ENCODE assay signal across 17 mouse cellular contexts in the genomic region with DNA sequence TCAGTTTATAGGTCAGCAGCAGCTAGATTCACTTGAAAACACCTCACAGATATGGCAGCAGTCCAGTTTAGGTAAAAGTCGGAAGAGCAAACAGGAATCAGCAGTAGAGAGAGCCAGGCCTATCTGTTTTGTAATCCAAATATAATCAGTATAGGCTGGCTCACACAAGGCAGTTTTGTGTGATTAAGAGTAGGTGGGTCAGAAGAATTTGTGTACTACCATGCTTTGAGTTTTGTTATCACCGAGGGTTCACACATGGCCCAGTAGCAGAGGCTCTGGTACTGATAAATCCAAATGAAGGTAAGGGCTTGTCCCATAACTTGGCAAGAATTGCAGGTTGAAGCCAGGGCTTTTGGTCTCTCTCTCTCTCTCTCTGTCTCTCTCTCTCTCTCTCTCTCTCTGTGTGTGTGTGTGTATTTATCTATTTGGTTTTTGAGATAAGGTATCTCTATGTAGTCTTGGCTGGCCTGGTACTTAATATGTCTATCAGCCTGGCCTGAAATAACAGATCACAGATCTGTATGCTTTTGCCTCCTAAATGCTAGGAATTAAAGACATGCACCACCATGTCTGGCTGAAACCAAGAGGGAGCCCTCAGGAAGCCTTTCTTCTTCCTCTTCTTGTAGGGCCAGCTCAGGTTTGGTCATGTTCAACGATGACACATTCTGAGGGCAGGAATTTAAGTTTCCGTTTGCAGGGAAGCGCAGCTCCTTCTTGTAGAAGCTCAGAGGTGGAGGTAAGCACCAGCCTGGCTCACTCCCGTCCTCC. TPM values are rescaled to one million over a fixed set of nuclear protein-coding genes. Genes with fewer than 3 reads are reported as not detected.
DNase-seq lines count a peak whose midpoint lies in the region; ATAC-seq and TF ChIP-seq lines count a peak whose summit lies in the region.
"Had no signal": no experiment of that assay in that cellular context is flagged by ENCODE, and none has a peak within 500 bp of the region (broad histone marks: within the 10 kb centered on the region; RNA-seq: fewer than 3 reads in every experiment).

No protein-coding gene starts in this region.

- intact Hi-C loops in heart, postnatal 25 days (cut with DNase I), result no loop called here

- no peaks in the 10 kb centered on the region for H3K27me3 ChIP-seq in heart, embryonic 11.5 days (ENCODE audit: control insufficient read depth, insufficient read depth, low read length)
- H3K27me3 ChIP-seq in midbrain, embryonic 11.5 days (ENCODE audit: control insufficient read depth, insufficient read depth, low read length), result no peaks in the 10 kb centered on the region
- H3K27me3 ChIP-seq in midbrain, embryonic 14.5 days (ENCODE audit: control insufficient read depth, insufficient read depth, low read length), result no peaks in the 10 kb centered on the region
- H3K27me3 ChIP-seq in liver, embryonic 16.5 days (ENCODE audit: control insufficient read depth, insufficient read depth, low read depth, low read length), result no peaks in the 10 kb centered on the region
- no peaks in the 10 kb centered on the region for H3K27me3 ChIP-seq in stomach, postnatal 0 days (ENCODE audit: control insufficient read depth, insufficient read depth, low read length)
- H3K27me3 ChIP-seq: forebrain, embryonic 15.5 days; kidney, embryonic 15.5 days; limb, embryonic 12.5 days had no signal

- no peak overlapping the region for H3K9ac ChIP-seq in heart, embryonic 11.5 days (ENCODE audit: low read depth, low read length)
- H3K9ac ChIP-seq in midbrain, embryonic 11.5 days (ENCODE audit: low read length), result no peak overlapping the region
- H3K9ac ChIP-seq in midbrain, embryonic 14.5 days (replicated peaks; ENCODE audit: low read length), result no peak overlapping the region
- peak overlapping the region; percentile 41 for H3K9ac ChIP-seq in liver, embryonic 16.5 days (ENCODE audit: low read depth, low read length)
- no peak overlapping the region for H3K9ac ChIP-seq in stomach, postnatal 0 days (ENCODE audit: low read length)
- H3K9ac ChIP-seq: forebrain, embryonic 15.5 days; kidney, embryonic 15.5 days; limb, embryonic 12.5 days had no signal

- 34% methylated on average over 6 of the region's 6 CpGs for WGBS in heart, embryonic 11.5 days (ENCODE audit: insufficient replicate concordance)
- WGBS in midbrain, embryonic 11.5 days, result 64% methylated on average over 6 of the region's 6 CpGs
- WGBS in midbrain, embryonic 14.5 days, result 70% methylated on average over 6 of the region's 6 CpGs
- WGBS in liver, embryonic 16.5 days (ENCODE audit: insufficient replicate concordance), result 14% methylated on average over 6 of the region's 6 CpGs
- WGBS in stomach, postnatal 0 days, result 39% methylated on average over 6 of the region's 6 CpGs

- peak overlapping the region; percentile 6; the same call in 1 of the 2 replicates for H3K27ac ChIP-seq in heart, embryonic 11.5 days (ENCODE audit: low read depth, low read length)
- H3K27ac ChIP-seq in midbrain, embryonic 11.5 days (ENCODE audit: low read depth, low read length), result no peak overlapping the region
- no peak overlapping the region for H3K27ac ChIP-seq in midbrain, embryonic 14.5 days (replicated peaks; ENCODE audit: low read depth, low read length)
- peak overlapping the region; percentile 93 for H3K27ac ChIP-seq in liver, embryonic 16.5 days (ENCODE audit: low read length)
- H3K27ac ChIP-seq in stomach, postnatal 0 days (replicated peaks), result peak overlapping the region; percentile 79
- H3K27ac ChIP-seq: forebrain, embryonic 15.5 days; heart, adult 2 months; hindbrain, postnatal 0 days; kidney, embryonic 15.5 days; limb, embryonic 12.5 days had no signal

- H3K4me1 ChIP-seq in heart, embryonic 11.5 days (ENCODE audit: control insufficient read depth, insufficient read depth, low read length), result peaks cover 7% of the 10 kb centered on the region; the same call in 1 of the 2 replicates
- H3K4me1 ChIP-seq in midbrain, embryonic 11.5 days (ENCODE audit: control insufficient read depth, insufficient read depth, low read length), result no peaks in the 10 kb centered on the region
- no peaks in the 10 kb centered on the region for H3K4me1 ChIP-seq in midbrain, embryonic 14.5 days (ENCODE audit: control insufficient read depth, insufficient read depth, low read length)
- H3K4me1 ChIP-seq in liver, embryonic 16.5 days (ENCODE audit: control insufficient read depth, low read depth, low read length), result peaks cover 46% of the 10 kb centered on the region
- H3K4me1 ChIP-seq in stomach, postnatal 0 days (replicated peaks; ENCODE audit: control insufficient read depth, insufficient read depth), result 0 out of 2 replicates have a peak, but pooled peaks cover 3% of the 10 kb centered on the region
- H3K4me1 ChIP-seq: forebrain, embryonic 15.5 days; limb, embryonic 12.5 days had no signal

- TF ChIP-seq EP300 in stomach, postnatal 0 days (optimal IDR thresholded peaks at IDR 0.05), result no peak

- TF ChIP-seq CTCF in stomach, postnatal 0 days (IDR thresholded peaks at IDR 0.05; ENCODE audit: low read depth), result no peak; the same call in 1 of the 2 replicates

- no peaks in the 10 kb centered on the region for H3K9me3 ChIP-seq in heart, embryonic 11.5 days (replicated peaks; ENCODE audit: control insufficient read depth, low read length)
- H3K9me3 ChIP-seq in midbrain, embryonic 11.5 days (ENCODE audit: control insufficient read depth, low read length), result no peaks in the 10 kb centered on the region
- H3K9me3 ChIP-seq in midbrain, embryonic 14.5 days (ENCODE audit: control insufficient read depth, low read length), result no peaks in the 10 kb centered on the region
- no peaks in the 10 kb centered on the region for H3K9me3 ChIP-seq in liver, embryonic 16.5 days (replicated peaks; ENCODE audit: control insufficient read depth, low read length)
- H3K9me3 ChIP-seq in stomach, postnatal 0 days (ENCODE audit: control insufficient read depth, low read length), result no peaks in the 10 kb centered on the region
- H3K9me3 ChIP-seq: forebrain, embryonic 15.5 days; kidney, embryonic 15.5 days; limb, embryonic 12.5 days had no signal

- no peak for DNase-seq in heart, postnatal 25 days (ENCODE audit: low spot score)
- peak; percentile 44 for DNase-seq in midbrain, embryonic 11.5 days (ENCODE audit: low spot score, missing footprints)
- no peak for DNase-seq in midbrain, embryonic 14.5 days
- DNase-seq in stomach, postnatal 0 days (ENCODE audit: low spot score), result peak; percentile 39
- DNase-seq in right cerebral cortex, postnatal 4 days, result no peak
- DNase-seq in spleen, adult 18-20 months, result no peak
- DNase-seq: adrenal gland, adult 8-10 months; cerebellum, adult 8-10 months; heart, adult 2 months; heart, postnatal 36 days; lung, postnatal 4 days had no signal

- no peak for ATAC-seq in heart, embryonic 11.5 days (replicated peaks; ENCODE audit: insufficient number of reproducible peaks, low FRiP score, low TSS enrichment)
- ATAC-seq in midbrain, embryonic 11.5 days (ENCODE audit: low FRiP score), result no peak
- no peak for ATAC-seq in midbrain, embryonic 14.5 days (ENCODE audit: low FRiP score, low TSS enrichment)
- peak; percentile 78 for ATAC-seq in liver, embryonic 16.5 days (ENCODE audit: low read depth)
- ATAC-seq in stomach, postnatal 0 days (ENCODE audit: low FRiP score, low TSS enrichment), result 0 out of 2 replicates have a peak, but pooled peaks have one; percentile 16
- ATAC-seq: forebrain, embryonic 15.5 days; hindbrain, postnatal 0 days had no signal

- H3K36me3 ChIP-seq in heart, embryonic 11.5 days (ENCODE audit: control insufficient read depth, insufficient read depth, low read length), result no peaks in the 10 kb centered on the region
- H3K36me3 ChIP-seq in midbrain, embryonic 11.5 days (ENCODE audit: control insufficient read depth, insufficient read depth, low read length), result no peaks in the 10 kb centered on the region
- H3K36me3 ChIP-seq in midbrain, embryonic 14.5 days (ENCODE audit: control insufficient read depth, insufficient read depth, low read length), result no peaks in the 10 kb centered on the region
- no peaks in the 10 kb centered on the region for H3K36me3 ChIP-seq in liver, embryonic 16.5 days (ENCODE audit: control insufficient read depth, insufficient read depth)
- H3K36me3 ChIP-seq in stomach, postnatal 0 days (ENCODE audit: control insufficient read depth, insufficient read depth, low read length), result no peaks in the 10 kb centered on the region
- H3K36me3 ChIP-seq: forebrain, embryonic 15.5 days; kidney, embryonic 15.5 days; limb, embryonic 12.5 days had no signal

- no peak overlapping the region for H3K4me2 ChIP-seq in heart, embryonic 11.5 days
- no peak overlapping the region for H3K4me2 ChIP-seq in midbrain, embryonic 11.5 days
- no peak overlapping the region for H3K4me2 ChIP-seq in midbrain, embryonic 14.5 days (ENCODE audit: low read length)
- H3K4me2 ChIP-seq in liver, embryonic 16.5 days (ENCODE audit: low read depth, low read length), result peak overlapping the region; percentile 56
- 0 out of 2 replicates have a peak overlapping the region, but pooled peaks have one; percentile 14 for H3K4me2 ChIP-seq in stomach, postnatal 0 days (replicated peaks; ENCODE audit: low read depth)
- H3K4me2 ChIP-seq: forebrain, embryonic 15.5 days; kidney, embryonic 15.5 days; limb, embryonic 12.5 days had no signal

- no peak overlapping the region for H3K4me3 ChIP-seq in heart, embryonic 11.5 days (ENCODE audit: low read depth, low read length)
- no peak overlapping the region for H3K4me3 ChIP-seq in midbrain, embryonic 11.5 days (ENCODE audit: low read depth, low read length)
- H3K4me3 ChIP-seq in midbrain, embryonic 14.5 days (replicated peaks; ENCODE audit: low read depth, low read length), result no peak overlapping the region
- peak overlapping the region; percentile 1 for H3K4me3 ChIP-seq in liver, embryonic 16.5 days (ENCODE audit: low read depth, low read length)
- H3K4me3 ChIP-seq in stomach, postnatal 0 days (ENCODE audit: low read depth, low read length), result no peak overlapping the region
- H3K4me3 ChIP-seq: forebrain, embryonic 15.5 days; heart, adult 2 months; kidney, embryonic 15.5 days; limb, embryonic 12.5 days had no signal

RNA-seq across cellular contexts. Expression of a gene that starts 5.2 kb away (rescaled TPM):
- polyA plus RNA-seq in heart, embryonic 11.5 days (2014; fragmentation: Nextera tagmentation; extraction: Ambion mirVana), result 1,127 and 1,144 TPM in 2 replicates
- 100 to 1,000 TPM in 1 of 2 experiments, 10 to 100 TPM in 1; 98.5 to 103 TPM for total RNA-seq in heart, postnatal 25 days (2021)
- polyA plus RNA-seq in midbrain, embryonic 11.5 days (2014; fragmentation: Nextera tagmentation; extraction: Ambion mirVana), result 730 and 785 TPM in 2 replicates
- polyA plus RNA-seq in midbrain, embryonic 14.5 days (2014; fragmentation: Nextera tagmentation; extraction: Ambion mirVana), result 451 and 465 TPM in 2 replicates
- polyA plus RNA-seq in liver, embryonic 16.5 days (2015; fragmentation: Nextera tagmentation; extraction: Ambion mirVana), result 366 and 408 TPM in 2 replicates
- polyA plus RNA-seq in stomach, postnatal 0 days (2015; fragmentation: Nextera tagmentation; extraction: Ambion mirVana), result 334 and 339 TPM in 2 replicates

RNA-seq across cellular contexts. Expression of a gene that starts 10.5 kb away (rescaled TPM):
- polyA plus RNA-seq in heart, embryonic 11.5 days (2014; fragmentation: Nextera tagmentation; extraction: Ambion mirVana), result 8.5 and 10.4 TPM in 2 replicates
- 10 to 100 TPM; 14.1 to 15.5 TPM for total RNA-seq in heart, postnatal 25 days (2021)
- polyA plus RNA-seq in midbrain, embryonic 11.5 days (2014; fragmentation: Nextera tagmentation; extraction: Ambion mirVana), result 13.2 and 14.7 TPM in 2 replicates
- polyA plus RNA-seq in midbrain, embryonic 14.5 days (2014; fragmentation: Nextera tagmentation; extraction: Ambion mirVana), result 12.5 TPM in 2 replicates
- 7.4 and 7.5 TPM in 2 replicates for polyA plus RNA-seq in liver, embryonic 16.5 days (2015; fragmentation: Nextera tagmentation; extraction: Ambion mirVana)
- 6.3 and 6.4 TPM in 2 replicates for polyA plus RNA-seq in stomach, postnatal 0 days (2015; fragmentation: Nextera tagmentation; extraction: Ambion mirVana)

RNA-seq across cellular contexts. Expression of a gene that starts 26.7 kb away (rescaled TPM):
- 50.6 and 54.8 TPM in 2 replicates for polyA plus RNA-seq in heart, embryonic 11.5 days (2014; fragmentation: Nextera tagmentation; extraction: Ambion mirVana)
- 10 to 100 TPM; 10.8 to 12.4 TPM for total RNA-seq in heart, postnatal 25 days (2021)
- polyA plus RNA-seq in midbrain, embryonic 11.5 days (2014; fragmentation: Nextera tagmentation; extraction: Ambion mirVana), result 75.0 and 82.1 TPM in 2 replicates
- polyA plus RNA-seq in midbrain, embryonic 14.5 days (2014; fragmentation: Nextera tagmentation; extraction: Ambion mirVana), result 56.4 and 57.4 TPM in 2 replicates
- polyA plus RNA-seq in liver, embryonic 16.5 days (2015; fragmentation: Nextera tagmentation; extraction: Ambion mirVana), result 25.4 and 27.3 TPM in 2 replicates
- 46.4 and 47.2 TPM in 2 replicates for polyA plus RNA-seq in stomach, postnatal 0 days (2015; fragmentation: Nextera tagmentation; extraction: Ambion mirVana)

RNA-seq across cellular contexts. Expression of a gene that starts 26.8 kb away (rescaled TPM):
- polyA plus RNA-seq in heart, embryonic 11.5 days (2014; fragmentation: Nextera tagmentation; extraction: Ambion mirVana), result 49.5 and 49.6 TPM in 2 replicates
- 10 to 100 TPM; 17.1 to 17.6 TPM for total RNA-seq in heart, postnatal 25 days (2021)
- 64.0 and 64.7 TPM in 2 replicates for polyA plus RNA-seq in midbrain, embryonic 11.5 days (2014; fragmentation: Nextera tagmentation; extraction: Ambion mirVana)
- 72.3 and 72.8 TPM in 2 replicates for polyA plus RNA-seq in midbrain, embryonic 14.5 days (2014; fragmentation: Nextera tagmentation; extraction: Ambion mirVana)
- 32.1 and 32.5 TPM in 2 replicates for polyA plus RNA-seq in liver, embryonic 16.5 days (2015; fragmentation: Nextera tagmentation; extraction: Ambion mirVana)
- polyA plus RNA-seq in stomach, postnatal 0 days (2015; fragmentation: Nextera tagmentation; extraction: Ambion mirVana), result 37.4 and 42.0 TPM in 2 replicates

RNA-seq across cellular contexts. Expression of a gene that starts 58.6 kb away (rescaled TPM):
- polyA plus RNA-seq in heart, embryonic 11.5 days (2014; fragmentation: Nextera tagmentation; extraction: Ambion mirVana), result 1.1 and 2.2 TPM in 2 replicates
- 1 to 10 TPM; 5.6 to 5.8 TPM for total RNA-seq in heart, postnatal 25 days (2021)
- 6.6 and 7.2 TPM in 2 replicates for polyA plus RNA-seq in midbrain, embryonic 11.5 days (2014; fragmentation: Nextera tagmentation; extraction: Ambion mirVana)
- polyA plus RNA-seq in midbrain, embryonic 14.5 days (2014; fragmentation: Nextera tagmentation; extraction: Ambion mirVana), result 5.6 and 7.3 TPM in 2 replicates
- polyA plus RNA-seq in liver, embryonic 16.5 days (2015; fragmentation: Nextera tagmentation; extraction: Ambion mirVana), result 2.5 and 2.7 TPM in 2 replicates
- 3.5 and 4.3 TPM in 2 replicates for polyA plus RNA-seq in stomach, postnatal 0 days (2015; fragmentation: Nextera tagmentation; extraction: Ambion mirVana)

Comparison
In these comparisons a context has a peak if more than half of its experiments do, and no peak if none do; other contexts are left out.
1. DNase-seq: peak in midbrain, embryonic 11.5 days (single experiment) and stomach, postnatal 0 days (single experiment); none in heart, postnatal 25 days (single experiment), midbrain, embryonic 14.5 days (single experiment), right cerebral cortex, postnatal 4 days (single experiment) and spleen, adult 18-20 months (0 of 2).
2. ATAC-seq: peak in liver, embryonic 16.5 days (single experiment) and stomach, postnatal 0 days (single experiment); none in heart, embryonic 11.5 days (single experiment), midbrain, embryonic 11.5 days (single experiment) and midbrain, embryonic 14.5 days (single experiment).
3. H3K27ac ChIP-seq: peak in heart, embryonic 11.5 days (single experiment), liver, embryonic 16.5 days (single experiment) and stomach, postnatal 0 days (single experiment); none in midbrain, embryonic 11.5 days (single experiment) and midbrain, embryonic 14.5 days (single experiment).
4. H3K4me2 ChIP-seq: peak in liver, embryonic 16.5 days (single experiment) and stomach, postnatal 0 days (single experiment); none in heart, embryonic 11.5 days (single experiment), midbrain, embryonic 11.5 days (single experiment) and midbrain, embryonic 14.5 days (single experiment).